Mouse (Mus musculus) left cerebral cortex, postnatal 36 days (tissue): ENCODE data around the gene Fam189b. TPM values are rescaled to one million over a fixed set of nuclear protein-coding genes. Genes with fewer than 3 reads are reported as not detected.
A peak's percentile ranks its signal among the peaks of the same experiment; 100 is the strongest.

Experiments
- DNase-seq, 2 experiments: peaks; one replicate each; pipeline ENCODE4 v3.0.0; 2021 to 2022; ENCODE audit warnings: low spot score in 2 of 2, mixed read lengths in 1 of 2
- intact Hi-C: fragments of 180-260 bp; cut with DNase I; formaldehyde crosslinking; loops from one replicate; pipeline ENCODE4 v1.15.1; 2025
- total RNA-seq, 2 experiments: library from RNA; stranded (reverse); gene quantifications; 2 replicates each; pipeline ENCODE4 v1.2.3; 2021

Gene Fam189b
- total RNA-seq, 2 experiments from 2014 or later = 59.3 to 60.3 TPM

DNA sequence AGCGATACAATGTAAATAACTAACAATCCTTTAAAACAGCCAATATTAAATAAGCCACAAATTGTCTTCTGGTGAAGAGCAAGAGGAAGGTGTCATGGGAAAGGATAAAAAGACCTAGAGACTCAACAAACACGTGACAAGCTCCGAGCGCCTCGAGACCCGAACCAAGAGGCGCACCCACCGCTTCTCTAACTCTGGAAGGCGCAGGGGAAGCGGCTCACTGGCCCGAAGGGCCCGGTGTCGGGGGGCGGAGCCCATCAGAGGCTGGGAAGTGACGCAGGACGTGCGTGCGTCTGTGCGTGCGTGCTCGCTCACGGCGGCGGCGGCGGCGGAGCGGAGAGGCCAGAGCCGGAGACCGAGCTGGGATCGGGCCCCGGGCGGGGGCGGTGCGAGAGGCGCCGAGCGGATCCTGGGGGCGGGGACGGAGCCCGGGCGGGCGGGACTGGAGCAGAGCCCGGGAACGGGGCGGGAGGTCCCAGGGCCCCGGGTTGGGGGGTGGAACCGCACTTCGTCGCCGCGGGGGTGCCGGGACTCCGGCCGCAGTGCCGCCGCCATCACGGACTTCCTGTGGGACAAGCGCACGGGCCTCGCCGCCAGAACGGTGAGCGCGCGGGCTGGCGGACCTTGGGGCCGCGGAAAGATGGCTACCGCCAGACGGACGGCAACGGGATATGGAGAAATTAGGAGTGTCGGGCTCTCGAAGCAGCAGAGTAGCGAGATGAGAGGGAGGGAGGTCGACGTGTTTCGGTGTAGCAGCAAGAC is 18.3 kb upstream of the Fam189b start, which contains the start of gene Clk2:
Gene Clk2 (plus strand): TSS at position 290 of the 762 bp plus-strand sequence.
- peak; percentile 93 for DNase-seq
- intact Hi-C loops = loop anchor here (5.0 kb wide), 2 partner anchors 47 to 217 kb away; no protein-coding TSS in a partner anchor

DNA sequence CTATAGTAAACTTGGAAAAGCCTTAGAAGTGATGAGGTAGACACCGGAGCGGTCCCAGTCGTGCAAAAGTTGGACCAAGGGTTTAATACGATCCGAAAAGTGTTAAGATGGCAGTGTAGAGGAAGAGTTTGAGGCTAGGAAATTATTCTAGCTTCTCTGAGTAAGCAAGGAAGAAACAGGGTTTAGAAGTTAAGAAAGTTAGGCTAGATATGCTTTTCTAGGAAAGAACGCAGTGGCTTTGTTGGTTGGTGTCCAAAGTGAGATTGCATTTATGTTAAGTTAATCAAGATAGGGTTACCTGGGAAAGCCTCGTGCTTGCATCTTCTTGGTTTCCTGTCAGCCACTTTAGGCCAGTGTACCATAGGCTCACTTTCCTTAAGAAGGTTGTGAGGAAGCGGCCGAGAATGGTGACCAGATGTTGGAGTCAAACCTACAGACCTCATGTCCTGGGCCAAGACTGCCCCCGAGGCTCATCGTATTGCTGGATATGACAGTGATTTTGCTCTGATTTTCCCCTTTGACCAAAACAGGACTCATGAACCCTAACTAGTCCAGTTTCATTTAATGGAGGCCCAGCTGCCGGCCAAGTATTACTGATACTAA is 17.6 kb upstream of the Fam189b start:
- DNase-seq = no peak
- intact Hi-C loops = no loop called here

DNA sequence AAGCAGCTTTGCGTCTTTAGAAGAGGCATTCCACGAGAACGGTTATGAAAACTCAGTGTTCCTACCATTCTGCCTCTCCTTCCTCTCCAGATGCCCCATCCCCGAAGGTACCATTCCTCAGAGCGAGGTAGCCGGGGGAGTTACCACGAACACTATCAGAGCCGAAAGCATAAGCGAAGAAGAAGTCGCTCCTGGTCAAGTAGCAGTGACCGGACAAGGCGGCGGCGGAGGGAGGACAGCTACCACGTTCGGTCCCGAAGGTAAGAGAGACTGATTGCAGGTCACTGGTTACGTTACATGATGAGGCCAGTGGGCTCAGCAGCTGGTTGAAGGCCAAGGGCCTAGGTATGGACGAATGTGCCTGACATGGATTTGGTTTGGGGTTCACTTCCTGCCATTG is 16.0 kb upstream of the Fam189b start:
- intact Hi-C loops = no loop called here

DNA sequence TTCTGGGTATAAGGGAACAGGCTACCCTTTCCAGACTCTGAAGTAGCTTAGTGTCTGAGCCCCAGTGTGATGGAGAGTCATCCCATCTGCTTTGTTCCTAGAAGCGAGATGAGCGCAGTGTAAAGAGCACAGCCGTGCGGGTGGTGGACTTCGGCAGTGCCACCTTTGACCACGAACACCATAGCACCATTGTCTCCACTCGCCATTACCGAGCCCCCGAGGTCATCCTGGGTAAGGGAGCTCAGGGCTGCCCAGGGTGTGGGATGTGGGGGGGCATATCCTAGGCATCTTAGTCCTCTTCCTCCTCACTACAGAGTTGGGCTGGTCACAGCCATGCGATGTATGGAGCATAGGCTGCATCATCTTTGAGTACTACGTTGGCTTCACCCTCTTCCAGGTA is 8.1 kb upstream of the Fam189b start:
- intact Hi-C loops = no loop called here
- DNase-seq = no peak

More for the DNA sequence above, 16.0 kb upstream of the Fam189b start:
- DNase-seq = no peak

DNA sequence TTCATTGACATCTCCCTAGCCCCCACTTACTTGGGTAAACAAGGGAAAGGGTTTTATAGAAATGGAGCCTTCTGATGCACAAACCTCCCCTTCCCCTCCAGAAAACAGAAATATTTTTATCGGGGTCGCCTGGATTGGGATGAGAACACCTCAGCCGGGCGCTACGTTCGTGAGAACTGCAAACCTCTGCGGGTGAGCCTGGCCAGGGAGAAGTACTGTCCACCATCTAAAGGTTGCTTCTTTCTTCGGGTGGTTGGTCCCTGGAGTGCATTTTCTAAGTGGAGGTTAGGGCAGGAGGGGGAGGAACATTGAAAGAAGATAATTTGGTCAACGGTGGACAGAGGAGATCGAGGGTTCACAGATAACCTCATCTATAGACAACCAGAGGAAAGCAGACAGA is 7.4 kb upstream of the Fam189b start:
- intact Hi-C loops = no loop called here
- no peak for DNase-seq

DNA sequence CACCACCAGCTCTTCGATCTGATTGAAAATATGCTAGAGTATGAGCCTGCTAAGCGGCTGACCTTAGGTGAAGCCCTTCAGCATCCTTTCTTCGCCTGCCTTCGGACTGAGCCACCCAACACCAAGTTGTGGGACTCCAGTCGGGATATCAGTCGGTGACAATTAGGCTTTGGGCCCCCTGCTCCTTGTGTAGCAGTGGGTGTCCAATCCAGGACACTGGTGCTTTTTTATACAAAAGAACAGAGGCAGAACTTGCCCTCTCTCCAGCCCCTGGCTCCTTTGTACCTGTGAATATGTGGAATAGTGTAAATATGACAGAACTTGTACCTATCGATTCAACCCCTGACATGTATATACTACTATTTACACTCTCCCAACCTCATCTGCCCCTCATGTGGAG is 6.5 kb upstream of the Fam189b start:
- intact Hi-C loops = no loop called here
- no peak for DNase-seq

DNA sequence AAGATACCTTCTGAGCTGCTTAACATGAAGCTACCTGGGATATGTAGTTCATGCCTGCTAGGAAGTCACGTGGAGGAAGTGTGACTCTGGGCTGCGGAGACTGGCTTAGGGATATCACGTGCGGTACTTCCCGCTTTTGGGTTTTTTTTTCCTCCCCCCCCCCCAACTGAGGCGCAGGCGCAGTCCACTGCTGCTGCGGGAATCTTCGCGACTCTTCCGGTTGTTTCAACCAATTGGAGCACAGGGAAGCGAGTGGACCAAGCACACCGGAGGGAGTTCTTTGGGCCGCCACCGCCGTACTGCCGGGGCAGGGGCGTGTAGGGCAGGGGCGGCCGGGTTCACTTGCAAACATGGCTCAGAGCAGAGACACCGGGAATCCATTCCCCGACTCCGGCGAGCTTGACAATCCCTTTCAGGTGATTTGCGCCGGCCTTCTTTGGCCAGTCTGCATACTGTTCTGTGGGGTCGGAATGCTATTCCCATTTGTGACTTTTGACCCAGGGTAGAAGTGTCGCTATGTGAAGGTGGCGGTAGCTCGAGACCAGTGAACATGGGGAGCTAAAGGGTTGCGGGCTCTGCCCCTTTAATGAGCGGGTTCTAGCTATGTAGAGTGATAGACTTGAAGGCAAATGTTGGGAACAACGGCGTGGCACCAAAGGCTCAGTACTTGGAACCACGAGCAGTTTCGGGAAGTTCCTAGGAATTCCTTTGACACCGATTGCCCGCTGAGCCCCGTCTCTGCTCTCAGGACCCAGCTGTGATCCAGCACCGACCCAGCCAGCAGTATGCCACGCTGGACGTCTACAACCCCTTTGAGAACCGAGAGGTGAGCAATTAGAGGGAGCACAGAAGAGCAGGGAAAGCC is 5.5 kb upstream of the Fam189b start, which contains the start of gene Scamp3:
Gene Scamp3 (plus strand): TSS at position 232 of the 865 bp plus-strand sequence.
- DNase-seq = peak; percentile 83 to 87
- intact Hi-C loops = no loop called here

DNA sequence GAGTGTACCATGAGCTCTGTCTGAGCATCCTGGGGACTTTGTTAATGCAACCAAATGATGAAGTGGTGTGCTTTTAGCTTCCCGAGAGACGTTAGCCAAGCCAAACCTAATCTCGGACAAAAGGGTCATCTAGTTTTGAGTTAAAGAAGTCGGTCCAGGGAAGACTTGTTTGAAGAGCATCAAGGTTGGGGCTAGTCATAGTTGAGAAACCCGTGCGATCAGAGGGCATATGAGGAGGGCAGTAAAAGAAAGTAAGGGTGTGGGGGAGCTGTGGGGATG is 4.9 kb upstream of the Fam189b start:
- intact Hi-C loops = no loop called here
- no peak for DNase-seq

DNA sequence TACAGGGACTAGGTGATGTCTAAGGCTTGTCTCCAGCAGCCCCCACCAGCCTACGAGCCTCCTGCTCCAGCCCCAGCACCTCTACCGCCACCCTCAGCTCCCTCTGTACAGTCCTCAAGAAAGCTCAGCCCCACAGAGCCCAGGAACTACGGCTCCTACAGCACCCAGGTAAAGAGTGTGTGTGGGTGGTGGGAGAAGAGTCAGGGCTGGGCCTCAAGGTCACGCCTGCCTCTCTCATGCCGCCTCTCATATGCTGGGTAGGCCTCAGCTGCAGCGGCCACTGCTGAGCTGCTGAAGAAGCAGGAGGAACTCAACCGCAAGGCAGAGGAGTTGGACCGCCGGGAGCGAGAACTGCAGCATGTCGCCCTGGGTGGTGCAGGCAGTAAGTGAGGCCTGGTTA is 3.9 kb upstream of the Fam189b start:
- intact Hi-C loops = no loop called here
- DNase-seq = no peak

DNA sequence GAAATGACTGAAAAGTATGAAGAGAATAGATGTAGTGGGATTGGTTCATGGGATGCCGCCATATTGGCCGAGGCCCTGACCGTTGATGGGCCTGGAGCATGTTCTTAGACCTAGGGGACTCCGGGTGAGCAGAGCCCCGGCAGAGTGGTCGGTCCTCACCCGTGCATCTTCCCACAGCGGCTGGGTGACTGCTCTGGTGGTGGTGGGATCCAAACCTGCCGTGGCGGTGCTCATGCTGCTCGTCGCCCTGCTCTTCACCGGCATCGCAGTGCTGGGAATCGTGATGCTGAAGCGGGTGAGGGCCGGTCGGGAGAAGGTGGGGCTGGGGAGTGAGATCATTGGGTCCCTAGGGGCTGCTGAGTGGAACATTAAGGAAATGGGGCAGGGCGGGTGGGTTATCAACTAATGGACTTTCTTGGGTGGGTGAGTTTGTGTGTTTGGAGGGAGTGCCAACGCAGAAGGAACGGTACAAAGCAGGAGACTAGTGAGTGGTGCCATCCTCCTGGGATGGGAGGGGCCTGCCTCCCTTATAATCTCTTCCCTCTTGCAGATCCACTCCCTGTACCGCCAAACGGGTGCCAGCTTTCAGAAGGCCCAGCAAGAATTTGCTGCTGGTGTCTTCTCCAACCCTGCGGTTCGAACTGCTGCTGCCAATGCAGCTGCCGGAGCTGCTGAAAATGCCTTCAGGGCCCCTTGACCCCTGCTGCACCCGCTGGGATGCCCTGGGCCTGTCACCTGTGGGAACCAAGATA is 1.0 kb upstream of the Fam189b start:
- DNase-seq = no peak
- intact Hi-C loops = no loop called here

DNA sequence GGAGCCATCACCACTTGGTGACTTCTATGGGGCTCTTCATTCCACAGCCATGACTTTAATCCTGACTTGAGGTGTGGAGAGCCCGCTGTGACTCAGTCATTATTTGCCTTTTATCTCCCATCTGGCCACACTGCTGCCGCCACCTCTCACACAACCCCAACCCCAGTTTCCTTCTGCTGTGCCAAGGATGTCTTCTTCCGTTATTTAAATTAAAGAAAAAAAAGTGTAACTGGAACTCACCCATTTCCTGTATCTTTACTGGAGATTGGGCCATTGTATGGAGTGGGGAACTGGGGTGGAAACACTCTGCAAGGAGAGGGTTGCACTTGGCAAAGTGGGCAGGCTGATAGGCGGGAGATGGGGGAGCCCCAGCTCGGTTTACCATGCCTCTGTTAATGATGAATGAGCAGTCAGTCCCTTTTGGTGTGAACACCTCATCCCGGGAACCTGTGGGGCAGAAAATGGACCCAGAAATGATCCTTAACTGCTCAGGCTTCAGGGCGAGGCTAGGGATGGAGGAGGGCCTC is 349 bp upstream of the Fam189b start:
- intact Hi-C loops = no loop called here
- no peak for DNase-seq

DNA sequence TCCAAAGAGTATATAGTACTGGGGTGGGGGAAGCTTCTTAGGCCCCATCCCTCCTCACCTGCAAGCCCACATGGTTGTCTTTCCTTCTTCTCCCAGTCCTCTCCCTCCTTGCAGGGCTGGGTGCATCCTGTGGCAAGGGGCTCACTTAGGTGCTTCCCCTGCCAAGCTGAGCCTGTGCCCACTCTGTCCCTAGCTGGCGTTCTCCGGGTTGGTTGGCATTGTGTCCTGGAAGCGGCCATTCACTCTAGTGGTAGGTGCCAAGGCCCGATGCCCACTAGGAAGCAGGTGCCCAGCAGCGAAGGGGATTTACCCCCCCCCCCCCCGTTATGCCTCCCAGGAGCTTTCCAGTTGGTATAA is 994 bp downstream of the Fam189b start:
- DNase-seq = no peak
- intact Hi-C loops = no loop called here

DNA sequence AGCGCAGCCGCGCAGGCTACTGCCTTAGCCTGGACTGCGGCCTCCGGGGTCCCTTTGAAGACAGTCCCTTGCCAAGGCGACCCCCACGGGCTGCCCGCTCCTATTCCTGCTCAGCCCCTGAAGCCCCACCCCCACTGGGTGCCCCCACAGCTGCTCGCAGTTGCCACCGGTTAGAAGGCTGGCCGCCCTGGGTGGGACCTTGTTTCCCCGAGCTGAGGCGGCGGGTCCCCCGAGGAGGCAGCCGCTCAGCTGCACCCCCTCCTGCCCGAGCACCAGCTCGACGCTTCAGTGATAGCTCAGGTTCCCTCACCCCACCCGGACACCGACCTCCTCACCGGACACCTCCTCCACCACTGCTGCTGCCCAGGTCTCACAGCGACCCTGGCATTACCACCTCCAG is 4.3 kb downstream of the Fam189b start:
- intact Hi-C loops = no loop called here
- DNase-seq = no peak

DNA sequence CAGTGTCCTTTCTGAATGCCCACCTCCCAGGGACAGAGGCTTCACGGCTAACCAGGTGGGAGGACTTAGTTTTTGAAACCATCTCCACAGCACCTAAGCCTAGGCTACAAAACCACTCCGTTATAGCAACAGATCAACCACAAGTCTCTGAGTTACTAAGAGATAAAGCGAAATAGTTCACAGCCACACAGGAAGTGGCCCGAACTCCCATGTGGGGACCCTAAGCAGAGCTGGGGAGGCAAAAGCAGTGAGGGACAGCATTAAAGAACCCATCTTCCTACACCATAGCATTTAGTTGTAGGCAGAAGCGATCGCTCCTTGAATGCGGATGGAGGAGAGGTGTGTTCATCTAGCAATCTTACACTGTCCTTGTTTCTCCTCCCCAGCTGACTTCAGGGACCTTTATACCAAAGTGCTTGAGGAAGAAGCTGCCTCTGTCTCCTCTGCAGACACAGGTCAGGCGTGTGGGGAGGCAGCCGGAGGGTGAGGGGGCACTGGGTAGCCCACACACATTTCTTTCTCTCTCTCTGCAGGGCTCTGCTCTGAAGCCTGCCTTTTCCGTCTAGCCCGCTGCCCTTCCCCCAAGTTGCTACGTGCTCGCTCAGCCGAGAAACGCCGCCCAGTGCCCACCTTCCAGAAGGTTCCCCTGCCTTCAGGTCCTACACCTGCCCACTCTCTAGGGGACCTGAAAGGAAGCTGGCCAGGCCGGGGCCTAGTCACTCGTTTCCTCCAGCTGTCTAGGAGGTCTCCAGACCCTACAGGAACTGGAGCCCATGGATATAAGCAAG is 4.9 kb downstream of the Fam189b start:
- intact Hi-C loops = no loop called here
- no peak for DNase-seq

DNA sequence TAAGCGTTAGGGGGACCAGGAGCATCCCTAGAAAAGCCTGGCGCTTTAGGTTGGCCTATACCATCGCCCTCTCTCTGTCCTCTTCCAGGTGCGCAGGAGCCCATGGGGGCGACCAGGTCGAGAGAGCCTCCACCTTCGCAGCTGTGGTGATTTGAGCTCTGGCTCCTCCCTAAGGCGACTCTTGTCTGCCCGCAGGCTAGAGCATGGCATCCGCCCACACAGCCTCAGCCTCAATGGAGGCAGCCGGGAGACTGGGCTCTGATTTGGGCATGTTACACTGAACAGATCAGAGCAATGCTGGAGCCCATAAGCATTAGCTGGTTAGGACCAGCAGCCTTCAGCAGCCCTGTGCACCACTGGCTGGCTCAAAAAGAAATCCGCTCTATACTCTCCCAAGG is 5.5 kb downstream of the Fam189b start:
- DNase-seq = no peak
- intact Hi-C loops = no loop called here

DNA sequence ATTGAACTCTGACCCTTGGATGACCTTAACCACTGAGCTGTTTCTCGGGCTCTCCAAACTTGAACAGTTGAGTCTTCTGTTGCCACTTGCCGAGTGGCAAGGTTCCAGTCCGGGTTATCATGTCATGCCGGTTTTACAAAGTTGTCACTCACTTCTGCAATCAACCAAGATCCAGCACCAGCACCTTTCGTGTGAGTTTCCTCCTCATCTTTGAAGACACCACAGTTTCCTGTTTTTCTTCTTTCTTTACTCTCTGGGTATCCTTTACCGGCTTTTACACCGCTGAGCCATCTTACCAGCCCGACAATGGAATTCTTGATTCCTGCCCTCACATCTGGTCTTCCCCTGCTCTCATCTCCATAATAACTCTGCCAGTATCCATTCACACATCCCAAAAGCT is 7.5 kb downstream of the Fam189b start:
- intact Hi-C loops = no loop called here
- no peak for DNase-seq

DNA sequence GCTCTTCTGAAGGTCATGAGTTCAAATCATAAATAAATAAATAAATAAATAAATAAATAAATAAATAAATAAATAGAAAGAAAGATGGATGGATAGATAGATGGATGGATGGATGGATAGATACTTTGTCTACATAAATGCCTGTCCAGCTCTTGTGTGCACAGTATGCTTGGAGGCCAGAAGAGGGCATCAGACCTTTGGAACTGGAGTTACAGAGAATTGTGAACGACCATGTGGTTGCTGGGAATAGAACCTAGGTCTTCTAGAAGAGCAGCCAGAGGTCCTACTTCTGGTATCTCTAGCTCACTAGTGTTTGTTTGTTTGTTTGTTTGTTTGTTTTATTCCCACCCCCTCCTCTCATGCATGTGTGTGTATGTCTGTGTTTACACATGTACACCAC is 10.4 kb downstream of the Fam189b start:
- intact Hi-C loops = no loop called here
- no peak for DNase-seq

DNA sequence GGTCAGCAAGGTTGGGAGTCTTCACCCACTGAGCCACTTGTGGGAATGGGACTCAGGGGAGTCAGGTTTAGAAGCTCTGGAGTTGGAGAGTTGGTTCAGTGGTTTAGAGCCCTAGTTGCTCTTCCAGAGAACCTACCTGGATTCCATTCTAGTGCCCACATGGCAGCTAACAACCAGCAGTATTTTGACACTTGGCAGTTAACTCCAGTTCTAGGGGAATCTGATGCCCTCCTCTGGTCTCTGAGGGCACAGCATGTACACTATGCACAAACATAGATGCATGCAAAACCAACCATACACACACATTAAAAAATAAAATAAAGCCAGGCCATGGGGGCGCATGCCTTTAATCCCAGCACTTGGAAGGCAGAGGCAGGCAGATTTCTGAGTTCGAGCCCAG is 10.9 kb downstream of the Fam189b start:
- no peak for DNase-seq
- intact Hi-C loops = no loop called here
